ENCODE assay signal across 8 mouse cellular contexts in the genomic region with DNA sequence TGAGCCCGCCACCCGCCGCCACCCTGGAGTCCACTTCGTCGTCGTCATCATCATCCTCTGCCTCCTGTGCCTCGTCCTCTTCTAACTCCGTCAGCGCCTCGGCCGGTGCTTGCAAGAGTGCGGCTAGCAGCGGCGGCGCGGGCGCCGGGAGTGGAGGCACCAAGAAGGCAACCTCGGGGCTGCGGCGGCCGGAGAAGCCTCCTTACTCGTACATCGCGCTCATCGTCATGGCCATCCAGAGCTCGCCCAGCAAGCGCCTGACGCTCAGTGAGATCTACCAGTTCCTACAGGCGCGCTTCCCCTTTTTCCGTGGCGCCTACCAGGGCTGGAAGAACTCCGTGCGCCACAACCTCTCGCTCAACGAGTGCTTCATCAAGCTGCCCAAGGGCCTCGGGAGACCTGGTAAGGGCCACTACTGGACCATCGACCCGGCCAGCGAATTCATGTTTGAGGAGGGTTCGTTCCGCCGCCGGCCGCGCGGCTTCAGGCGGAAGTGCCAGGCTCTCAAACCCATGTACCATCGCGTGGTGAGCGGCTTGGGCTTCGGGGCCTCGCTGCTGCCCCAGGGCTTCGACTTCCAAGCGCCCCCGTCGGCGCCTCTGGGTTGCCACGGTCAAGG. TPM values are rescaled to one million over a fixed set of nuclear protein-coding genes. Genes with fewer than 3 reads are reported as not detected.
A peak's percentile ranks its signal among the peaks of the same experiment; 100 is the strongest.
DNase-seq lines count a peak whose midpoint lies in the region; ATAC-seq and TF ChIP-seq lines count a peak whose summit lies in the region.

No protein-coding gene starts in this region.

- TF ChIP-seq CTCF in bone marrow macrophage, adult 2 months (IDR thresholded peaks at IDR 0.05; ENCODE audit: low read depth, low read length) = no peak
- no peak for TF ChIP-seq CTCF in olfactory bulb, adult 2 months (IDR thresholded peaks at IDR 0.05; ENCODE audit: insufficient read depth, low read depth, low read length)

- under 1% methylated on average over 56 of the region's 60 CpGs for WGBS in kidney, embryonic 16.5 days
- under 1% methylated on average over 60 of the region's 60 CpGs for WGBS in heart, embryonic 10.5 days
- WGBS in olfactory bulb, adult 2 months = 1% methylated on average over 60 of the region's 60 CpGs

- peak overlapping the region; percentile 45 for H3K4me3 ChIP-seq in kidney, embryonic 16.5 days (ENCODE audit: low read length)
- H3K4me3 ChIP-seq in bone marrow macrophage, adult 2 months (ENCODE audit: insufficient read depth, low read length) = peak overlapping the region; percentile 37
- H3K4me3 ChIP-seq in heart, embryonic 10.5 days = peak overlapping the region; percentile 66
- peak overlapping the region; percentile 44 for H3K4me3 ChIP-seq in olfactory bulb, adult 2 months (ENCODE audit: insufficient read depth, low read depth, low read length)

- H3K4me2 ChIP-seq in kidney, embryonic 16.5 days (replicated peaks; ENCODE audit: low read depth, low read length) = peak overlapping the region; percentile 75

- H3K27ac ChIP-seq in kidney, embryonic 16.5 days (ENCODE audit: low read length) = no peak overlapping the region
- H3K27ac ChIP-seq in bone marrow macrophage, adult 2 months (ENCODE audit: insufficient read depth, low read depth, low read length) = no peak overlapping the region
- H3K27ac ChIP-seq in heart, embryonic 10.5 days = peak overlapping the region; percentile 74
- H3K27ac ChIP-seq in olfactory bulb, adult 2 months (ENCODE audit: insufficient read depth, low read depth, low read length) = no peak overlapping the region

- no peak for DNase-seq in kidney, adult 18-20 months
- no peak for DNase-seq in heart, embryonic 10.5 days (ENCODE audit: low spot score)
- peak; percentile 13 for DNase-seq in liver
- no peak for DNase-seq in left cerebral cortex, adult 18-20 months (ENCODE audit: low spot score in 2 of 2)
- DNase-seq in frontal cortex, adult 2 months (ENCODE audit: extremely low spot score in 1 of 2, low spot score in 1 of 2) = no peak

- no peaks in the 10 kb centered on the region for H3K36me3 ChIP-seq in kidney, embryonic 16.5 days (ENCODE audit: insufficient read depth, low read length)
- no peaks in the 10 kb centered on the region for H3K36me3 ChIP-seq in heart, embryonic 10.5 days

- no peak for TF ChIP-seq POLR2A in bone marrow macrophage, adult 2 months (IDR thresholded peaks at IDR 0.05; ENCODE audit: borderline replicate concordance, low read depth, low read length)
- TF ChIP-seq POLR2A in olfactory bulb, adult 2 months (IDR thresholded peaks at IDR 0.05; ENCODE audit: insufficient read depth, low read depth, low read length) = no peak

- peaks cover 24% of the 10 kb centered on the region for H3K4me1 ChIP-seq in kidney, embryonic 16.5 days (ENCODE audit: insufficient read depth, low read length)
- H3K4me1 ChIP-seq in bone marrow macrophage, adult 2 months (ENCODE audit: control insufficient read depth, insufficient read depth, low read length) = no peaks in the 10 kb centered on the region; the same call in 1 of the 2 replicates
- peaks cover 52% of the 10 kb centered on the region for H3K4me1 ChIP-seq in heart, embryonic 10.5 days
- H3K4me1 ChIP-seq in olfactory bulb, adult 2 months (ENCODE audit: control insufficient read depth, insufficient read depth, low read length) = peaks cover 27% of the 10 kb centered on the region

- no peaks in the 10 kb centered on the region; the same call in 1 of the 2 replicates for H3K9me3 ChIP-seq in kidney, embryonic 16.5 days (ENCODE audit: low read length)
- no peaks in the 10 kb centered on the region for H3K9me3 ChIP-seq in heart, embryonic 10.5 days

- H3K27me3 ChIP-seq in kidney, embryonic 16.5 days (ENCODE audit: insufficient read depth, low read length) = peaks cover 99% of the 10 kb centered on the region
- peaks cover 100% of the 10 kb centered on the region for H3K27me3 ChIP-seq in heart, embryonic 10.5 days (ENCODE audit: insufficient read depth, poor library complexity, severe bottlenecking)

- 0 out of 2 replicates have a peak, but pooled peaks have one; percentile 8 for ATAC-seq in kidney, embryonic 16.5 days (ENCODE audit: low FRiP score, low TSS enrichment)

- H3K9ac ChIP-seq in kidney, embryonic 16.5 days (replicated peaks; ENCODE audit: low read length) = no peak overlapping the region; the same call in 1 of the 2 replicates

RNA-seq across cellular contexts. Expression of a gene that starts 0.7 kb away (rescaled TPM):
- 0.61 TPM in 1 of 2 replicates, not detected in the other for polyA plus RNA-seq in kidney, embryonic 16.5 days (2015; fragmentation: Nextera tagmentation; extraction: Ambion mirVana)
- not detected in 2 replicates for polyA plus RNA-seq in bone marrow macrophage, adult 2 months (2012; ENCODE audit: insufficient read depth, insufficient read length, missing spikeins)
- 0.14 and 3.4 TPM in 2 replicates for polyA plus RNA-seq in heart, embryonic 10.5 days (2016; fragmentation: Nextera tagmentation; extraction: Ambion mirVana)
- polyA plus RNA-seq in olfactory bulb, adult 2 months (2012; ENCODE audit: insufficient read depth, insufficient read length, low replicate concordance, missing spikeins) = not detected in 2 replicates
- 1 to 10 TPM; 5.9 to 6.0 TPM for total RNA-seq in left cerebral cortex, adult 18-20 months (2021)
- 5.8 and 6.6 TPM in 2 replicates for polyA plus RNA-seq in frontal cortex, adult 2 months (2012; rRNA removed)
